Mouse (Mus musculus) kidney, adult 2 months (tissue): ENCODE data around the gene Gprc5a.

ENCODE experiments used
- CTCF ChIP-seq: fragments of 200-500 bp; conservative IDR thresholded peaks from 2 replicates; pipeline ENCODE4 v1.5.1; 2011; ENCODE audit warnings: low read depth, mild to moderate bottlenecking, control low read depth, low read length, moderate library complexity, mixed read lengths; ENCODE audit not compliant: insufficient read depth, insufficient read length
- POLR2A ChIP-seq: fragments of 200-500 bp; IDR thresholded peaks from one replicate; pipeline ENCODE4 v1.6.1; 2011; ENCODE audit warnings: low read depth, low read length, control low read depth

DNA sequence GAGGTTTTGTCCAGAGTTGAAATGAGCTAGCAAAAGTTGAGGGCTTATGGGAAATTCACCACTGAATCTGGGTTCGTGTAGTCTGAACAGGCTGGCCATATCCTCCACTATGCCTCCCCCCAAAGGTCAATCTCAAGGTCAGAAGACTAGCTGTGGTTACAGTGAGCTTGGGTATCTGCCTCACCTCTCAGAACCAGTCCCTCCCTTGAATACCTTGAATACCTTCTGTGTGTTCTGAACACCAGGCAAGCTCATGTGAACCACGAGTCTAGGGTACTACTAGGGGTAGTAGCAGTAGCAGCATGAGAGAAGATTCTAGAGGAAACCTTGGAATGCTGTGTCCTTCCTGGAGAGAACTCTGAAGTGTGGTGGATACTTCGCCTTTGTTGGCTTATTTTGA lies 43.8 kb upstream of the Gprc5a start:
- TF ChIP-seq CTCF (no peak), POLR2A (no peak)
